Mouse (Mus musculus) layer of hippocampus, adult 11-12 months (tissue): ENCODE measurements around the gene Flnc.

Experiments
- DNase-seq: peaks from one replicate; pipeline ENCODE4 v3.0.0; 2022; ENCODE audit warnings: low spot score

The Flnc gene

DNA sequence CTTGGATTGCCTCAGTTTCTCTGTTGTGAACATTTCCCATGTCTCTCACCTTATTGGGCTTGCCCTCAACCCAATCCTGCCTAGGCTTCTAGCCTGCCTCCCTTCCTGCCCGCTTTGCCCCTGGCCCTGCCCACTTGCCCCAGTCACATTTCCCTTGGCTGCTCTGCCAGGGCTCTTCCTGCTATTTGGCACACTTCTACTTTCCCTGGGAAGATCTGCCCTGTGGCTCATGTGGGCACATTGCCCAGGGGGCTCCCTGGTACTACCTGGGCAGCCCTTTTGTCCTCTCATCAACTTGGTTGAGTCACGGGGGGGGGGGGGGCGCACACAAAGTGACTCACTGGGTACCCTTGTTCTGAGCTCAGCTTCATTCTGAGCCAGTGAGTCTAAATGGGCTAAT is 900 bp upstream of the Flnc start:
- DNase-seq: no peak

GRCm38 (mm10) chr6:29432676-29433037 is 399 bp upstream of the Flnc start:
- DNase-seq: no peak

GRCm38 (mm10) chr6:29433804-29434795 is 1.0 kb downstream of the Flnc start:
- no peak for DNase-seq

- DNase-seq: no peak
Observed at GRCm38 (mm10) chr6:29434911-29435691, 2.0 kb downstream of the Flnc start.

DNA sequence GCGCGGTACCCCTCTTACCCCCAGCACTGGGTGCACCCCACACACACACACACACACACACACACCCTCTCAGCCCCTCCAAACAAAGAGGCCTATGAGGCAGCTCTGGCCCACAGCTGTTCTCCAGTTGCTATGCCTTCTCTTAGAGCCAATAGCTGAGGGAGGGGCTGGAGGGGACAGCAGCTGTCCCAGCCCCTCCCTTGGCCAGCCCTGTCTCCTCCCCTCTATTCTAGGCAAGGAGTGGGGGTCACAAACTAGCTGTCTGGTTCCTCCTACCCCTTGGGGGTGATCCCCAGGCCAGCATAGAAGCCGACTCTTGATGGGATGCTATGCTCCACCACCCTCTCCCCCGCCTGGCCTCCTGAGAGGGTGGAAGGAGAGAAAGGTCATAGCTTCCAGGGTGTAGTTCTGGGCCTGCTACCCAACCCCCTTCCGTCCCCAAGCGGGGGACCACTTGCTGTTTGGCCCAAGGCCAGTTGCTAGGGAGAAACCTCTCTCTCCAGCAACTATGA is 2.9 kb downstream of the Flnc start:
- no peak for DNase-seq

- peak; percentile 33 for DNase-seq
Observed at GRCm38 (mm10) chr6:29436461-29436934, 3.4 kb downstream of the Flnc start.

GRCm38 (mm10) chr6:29439251-29439650 is 6.2 kb downstream of the Flnc start:
- peak; percentile 43 for DNase-seq

GRCm38 (mm10) chr6:29439789-29440188 is 6.7 kb downstream of the Flnc start:
- no peak for DNase-seq

DNA sequence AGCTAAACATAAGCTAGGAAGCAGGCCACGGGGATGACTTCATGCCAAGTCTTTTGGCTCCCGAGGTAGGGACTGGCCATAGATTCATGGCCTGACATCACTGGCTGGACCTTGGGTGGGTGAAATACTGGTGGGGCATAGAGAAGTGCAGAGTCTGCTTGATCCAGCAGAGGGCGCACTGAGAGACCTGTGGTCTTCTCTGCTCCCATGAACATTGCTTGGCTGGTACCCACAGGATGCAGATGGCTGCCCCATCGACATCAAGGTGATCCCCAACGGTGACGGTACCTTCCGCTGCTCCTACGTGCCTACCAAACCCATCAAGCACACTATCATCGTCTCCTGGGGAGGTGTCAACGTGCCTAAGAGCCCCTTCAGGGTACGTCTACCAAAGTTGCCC is 11.7 kb downstream of the Flnc start:
- no peak for DNase-seq

DNA sequence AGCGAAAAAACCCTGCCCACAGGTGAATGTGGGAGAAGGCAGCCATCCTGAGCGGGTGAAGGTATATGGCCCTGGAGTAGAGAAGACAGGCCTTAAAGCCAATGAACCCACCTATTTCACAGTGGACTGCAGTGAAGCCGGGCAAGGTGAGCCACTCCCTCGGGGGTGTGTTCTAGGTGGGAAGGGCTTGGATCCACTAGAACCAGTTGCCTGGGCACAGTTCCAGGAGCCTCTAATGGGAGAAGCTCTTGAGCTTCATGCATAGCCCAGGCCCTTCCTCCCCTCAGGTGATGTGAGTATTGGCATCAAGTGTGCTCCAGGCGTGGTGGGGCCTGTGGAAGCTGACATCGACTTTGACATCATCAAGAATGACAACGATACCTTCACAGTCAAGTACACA is 12.3 kb downstream of the Flnc start:
- DNase-seq: no peak

DNA sequence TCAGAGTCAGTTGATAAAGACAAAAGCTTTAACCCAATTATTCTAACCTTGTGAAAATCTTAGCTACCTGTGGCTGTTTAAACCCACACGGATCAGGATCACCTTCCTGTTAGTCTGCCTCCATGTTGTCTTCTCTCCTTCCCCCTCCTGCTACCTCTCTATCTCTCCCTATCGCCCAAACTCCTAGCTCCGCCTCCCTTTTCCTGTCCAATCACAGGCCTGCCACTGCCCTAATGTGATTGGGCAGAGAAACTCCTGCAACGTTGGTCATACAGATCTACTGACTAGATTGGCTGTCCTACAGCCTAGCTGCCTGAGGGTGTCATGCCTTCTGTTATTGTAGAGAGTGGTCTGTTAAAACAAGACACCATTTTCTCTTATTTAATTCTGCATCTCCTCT is 16.8 kb downstream of the Flnc start:
- no peak for DNase-seq

- no peak for DNase-seq
Observed at GRCm38 (mm10) chr6:29450667-29451066, 17.6 kb downstream of the Flnc start.

DNA sequence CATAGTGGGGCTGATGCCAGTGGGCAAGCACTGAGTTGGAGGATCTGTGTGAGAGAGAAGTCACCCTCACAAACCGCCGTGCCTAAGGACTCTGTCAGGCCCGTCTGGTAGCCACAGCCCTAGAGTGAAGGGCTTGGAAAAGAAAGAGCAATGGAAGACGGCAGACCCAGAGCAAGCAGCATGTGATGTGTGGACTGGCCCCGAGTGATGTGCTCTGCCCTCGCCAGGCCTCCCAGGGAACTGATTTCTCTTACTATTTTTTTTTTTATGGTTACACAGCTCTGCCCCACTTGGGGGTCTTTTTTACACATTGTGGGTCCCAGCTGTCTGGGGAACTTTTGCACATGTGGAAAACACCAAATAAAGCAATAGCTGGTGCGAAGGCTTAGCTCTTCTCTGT is 28.4 kb downstream of the Flnc start:
- no peak for DNase-seq

GRCm38 (mm10) chr6:29463388-29463787 is 30.3 kb downstream of the Flnc start:
- DNase-seq: no peak

- DNase-seq: peak; percentile 93
Observed at GRCm38 (mm10) chr6:29467583-29468354, 34.7 kb downstream of the Flnc start, which contains the start of gene Atp6v1f. Gene Atp6v1f (plus strand): TSS chr6:29467718.

GRCm38 (mm10) chr6:29468851-29469250 is 35.8 kb downstream of the Flnc start:
- DNase-seq: no peak

DNA sequence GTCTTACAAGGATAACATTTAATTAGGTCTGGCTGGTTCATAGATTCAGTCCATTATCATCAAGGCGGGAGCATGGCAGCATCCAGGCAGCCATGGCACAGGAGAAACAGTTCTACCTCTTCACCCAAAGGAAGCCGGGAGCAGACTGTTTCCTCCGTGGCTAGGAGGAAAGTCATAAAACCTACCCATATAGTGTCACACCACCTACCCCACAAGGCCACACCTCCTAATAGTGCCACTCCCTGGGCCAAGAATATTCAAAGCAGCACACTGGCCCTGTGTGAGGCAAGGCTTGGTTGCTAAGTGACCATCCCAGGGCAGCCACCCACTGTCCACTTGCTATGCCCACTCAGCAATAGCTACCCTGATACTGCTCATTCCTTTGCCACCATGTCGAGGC is 38.1 kb downstream of the Flnc start, which contains the start of gene Atp6v1fnb:
TSS of gene Atp6v1fnb (plus strand) at position 301 of the 400 bp plus-strand sequence.
- no peak for DNase-seq

- DNase-seq: peak; percentile 76
Observed at GRCm38 (mm10) chr6:29473941-29474691, 41.1 kb downstream of the Flnc start.

DNA sequence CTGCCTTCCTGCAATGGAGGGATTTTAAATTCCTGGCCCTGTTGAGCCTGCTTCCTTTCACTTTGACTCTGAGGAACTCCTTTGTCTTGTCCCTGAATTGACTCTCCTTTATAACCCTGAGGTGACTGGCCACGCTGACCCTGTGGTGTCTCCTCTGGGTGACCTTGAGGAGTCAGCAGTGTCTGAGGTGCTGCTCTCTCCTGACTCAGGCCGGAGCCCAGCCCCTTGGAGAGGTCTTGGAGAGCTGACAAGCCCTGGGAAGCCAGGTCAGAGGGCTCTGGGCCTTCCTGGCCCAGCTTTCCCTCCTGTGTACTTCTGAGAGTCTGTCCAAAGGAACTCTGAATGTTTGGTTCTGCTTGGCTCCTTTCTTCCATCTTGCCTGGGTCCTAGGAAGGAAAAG is 41.7 kb downstream of the Flnc start:
- DNase-seq: no peak

DNA sequence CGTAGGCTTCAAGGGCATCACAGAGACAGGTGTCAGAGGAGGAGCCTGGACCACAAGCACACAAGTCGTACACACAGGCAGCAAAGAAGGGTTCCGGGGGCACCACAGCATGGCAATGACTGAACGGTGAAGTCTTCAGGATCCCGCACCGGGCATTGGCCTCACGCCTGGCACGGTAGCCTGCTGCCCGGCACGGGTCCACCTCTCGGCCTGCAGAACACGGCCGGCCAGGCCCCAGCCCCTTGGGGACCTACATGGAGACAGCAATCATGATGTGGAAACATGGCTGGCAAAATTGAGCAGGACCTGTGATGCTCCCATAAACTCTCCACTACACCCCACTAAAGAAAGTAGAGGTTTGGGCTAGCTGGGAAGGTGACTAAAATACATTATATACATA is 49.6 kb downstream of the Flnc start:
- DNase-seq: no peak
